Comparison of ENCODE assay signal across 22 mouse cellular contexts in genomic region chr1:151893976-151894375, GRCm38 (mm10).
A peak's percentile ranks its signal among the peaks of the same experiment; 100 is the strongest.
DNase-seq lines count a peak whose midpoint lies in the region; ATAC-seq lines count a peak whose summit lies in the region.
"Had no signal": no experiment of that assay in that cellular context is flagged by ENCODE, and none has a peak within 500 bp of the region (broad histone marks: within the 10 kb centered on the region; RNA-seq: fewer than 3 reads in every experiment).

No protein-coding gene starts in this region.

- no peaks in the 10 kb centered on the region for H3K9me3 ChIP-seq in midbrain, embryonic 15.5 days
- H3K9me3 ChIP-seq: forebrain, embryonic 13.5 days; heart, embryonic 12.5 days; limb, embryonic 13.5 days; liver, embryonic 13.5 days; lung, embryonic 15.5 days; midbrain, embryonic 10.5 days had no signal

- no peak overlapping the region for H3K9ac ChIP-seq in midbrain, embryonic 15.5 days
- H3K9ac ChIP-seq: forebrain, embryonic 13.5 days; heart, embryonic 12.5 days; limb, embryonic 13.5 days; liver, embryonic 13.5 days; lung, embryonic 15.5 days had no signal

- no peak overlapping the region for H3K27ac ChIP-seq in midbrain, embryonic 15.5 days
- H3K27ac ChIP-seq: forebrain, embryonic 13.5 days; hindbrain, postnatal 0 days; limb, embryonic 13.5 days; liver, embryonic 13.5 days; lung, embryonic 15.5 days; midbrain, embryonic 10.5 days had no signal

- H3K36me3 ChIP-seq in midbrain, embryonic 15.5 days (replicated peaks), result no peaks in the 10 kb centered on the region
- H3K36me3 ChIP-seq: limb, embryonic 13.5 days; liver, embryonic 13.5 days; lung, embryonic 15.5 days had no signal

- H3K4me1 ChIP-seq in midbrain, embryonic 15.5 days, result peaks cover 18% of the 10 kb centered on the region; the same call in 1 of the 2 replicates
- H3K4me1 ChIP-seq: liver, embryonic 13.5 days had no signal

- peak; percentile 92 for ATAC-seq in granulocyte monocyte progenitor cell, adult 5-6 weeks (replicated peaks; ENCODE audit: poor library complexity, severe bottlenecking)
- peak; percentile 73 for ATAC-seq in monocyte, adult 5-6 weeks (replicated peaks; ENCODE audit: insufficient number of reproducible peaks, low FRiP score, low TSS enrichment, poor library complexity, severe bottlenecking)
- ATAC-seq in midbrain, embryonic 15.5 days (replicated peaks), result no peak
- ATAC-seq: forebrain, embryonic 13.5 days; hindbrain, postnatal 0 days had no signal

- H3K27me3 ChIP-seq in midbrain, embryonic 15.5 days (replicated peaks), result no peaks in the 10 kb centered on the region
- H3K27me3 ChIP-seq: forebrain, embryonic 13.5 days; heart, embryonic 12.5 days; limb, embryonic 13.5 days; liver, embryonic 13.5 days; lung, embryonic 15.5 days had no signal

- 90% methylated on average over 5 of the region's 5 CpGs for WGBS in midbrain, embryonic 15.5 days

- H3K4me2 ChIP-seq in midbrain, embryonic 15.5 days, result no peak overlapping the region
- H3K4me2 ChIP-seq: forebrain, embryonic 13.5 days; heart, embryonic 12.5 days; limb, embryonic 13.5 days; liver, embryonic 13.5 days; lung, embryonic 15.5 days had no signal

- H3K4me3 ChIP-seq in midbrain, embryonic 15.5 days, result no peak overlapping the region
- H3K4me3 ChIP-seq: forebrain, embryonic 13.5 days; heart, embryonic 12.5 days; limb, embryonic 13.5 days; liver, embryonic 13.5 days; lung, embryonic 15.5 days; midbrain, embryonic 10.5 days had no signal

- DNase-seq in kidney, adult 9 months, result peak; percentile 12
- no peak for DNase-seq in kidney, postnatal 25 days
- DNase-seq in CD4-positive, CD25-positive, alpha-beta regulatory T cell, adult 2 months (ENCODE audit: low read depth, low spot score), result peak; percentile 35
- no peak for DNase-seq in cerebellum, adult 11-12 months
- DNase-seq in ovary, postnatal 14 days (ENCODE audit: low spot score), result no peak
- DNase-seq: adrenal gland, postnatal 36 days; cerebellum, adult 11 months; heart, postnatal 10 days; kidney, adult 18-20 months; kidney, postnatal 10 days; liver, embryonic 13.5 days; lung, postnatal 4 days; thymus, postnatal 25 days had no signal

Comparison
In these comparisons a context has a peak if more than half of its experiments do, and no peak if none do; other contexts are left out.
1. DNase-seq: peak in kidney, adult 9 months (single experiment) and CD4-positive, CD25-positive, alpha-beta regulatory T cell, adult 2 months (single experiment); none in kidney, postnatal 25 days (0 of 2), cerebellum, adult 11-12 months (single experiment) and ovary, postnatal 14 days (single experiment).